Mouse (Mus musculus): ENCODE measurements around the gene Fam172a.

DNA sequence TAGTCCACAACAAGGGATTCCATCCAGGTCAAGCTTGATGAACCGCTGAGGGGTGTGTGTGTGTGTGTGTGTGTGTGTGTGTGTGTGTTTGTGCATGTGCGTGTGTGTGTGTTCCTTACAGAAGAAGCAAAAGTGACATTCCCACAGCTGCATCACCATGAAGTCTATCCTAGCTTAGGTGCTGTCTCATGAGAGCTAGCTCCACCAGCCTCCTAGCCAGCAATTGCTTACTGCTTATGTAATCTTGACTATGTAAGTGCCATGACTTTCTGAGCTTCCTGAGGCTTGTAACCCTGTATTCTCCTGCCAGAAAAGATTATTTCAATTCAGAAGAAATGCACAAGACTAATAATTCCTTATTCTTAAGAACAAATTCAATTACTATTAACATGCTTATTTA is 221.0 kb downstream of the Fam172a start:
- TF ChIP-seq POLR2A (IDR thresholded peaks at IDR 0.05; ENCODE audit: extremely low read depth, insufficient read depth, low read length) (no peak), CTCF (IDR thresholded peaks at IDR 0.05; ENCODE audit: extremely low read depth, insufficient read depth, low read length) (no peak)

Data from cortical plate, adult 2 months (tissue).